Mouse (Mus musculus) T-helper 1 cell (primary cell): ENCODE data around the gene Cadm4.
"Not testable (repeated sequence)": the region's sequence is repeated elsewhere in the genome, so short reads cannot be mapped to it uniquely, and the experiment has no call there.

Experiments used
- in situ Hi-C: fragments of 300-600 bp; cut with MboI, MseI; formaldehyde crosslinking; loops from one replicate; pipeline ENCODE4 v1.15.1; 2025; ENCODE audit warnings: high pct_unique_total_duplicates

Cadm4 gene

DNA sequence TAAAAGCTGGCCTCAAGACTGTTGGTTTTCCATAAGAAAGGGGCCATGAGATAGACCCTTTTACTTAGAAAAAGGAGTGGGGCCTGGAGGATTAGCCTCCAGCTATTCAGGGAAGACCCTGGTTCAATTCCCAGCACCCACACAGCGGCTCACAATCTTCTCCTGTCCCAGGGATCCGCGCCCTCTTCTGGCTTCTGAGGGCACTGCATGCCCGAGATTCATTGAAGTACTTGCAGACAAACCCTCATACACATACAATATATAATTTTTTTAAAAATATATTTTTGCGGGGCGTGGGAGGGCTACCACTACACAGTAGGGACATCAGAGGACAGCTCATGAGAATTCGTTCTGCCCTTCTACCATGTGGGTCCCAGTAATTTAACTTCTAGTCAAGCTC is 19.1 kb downstream of the Cadm4 start:
- in situ Hi-C loops = no loop called here

DNA sequence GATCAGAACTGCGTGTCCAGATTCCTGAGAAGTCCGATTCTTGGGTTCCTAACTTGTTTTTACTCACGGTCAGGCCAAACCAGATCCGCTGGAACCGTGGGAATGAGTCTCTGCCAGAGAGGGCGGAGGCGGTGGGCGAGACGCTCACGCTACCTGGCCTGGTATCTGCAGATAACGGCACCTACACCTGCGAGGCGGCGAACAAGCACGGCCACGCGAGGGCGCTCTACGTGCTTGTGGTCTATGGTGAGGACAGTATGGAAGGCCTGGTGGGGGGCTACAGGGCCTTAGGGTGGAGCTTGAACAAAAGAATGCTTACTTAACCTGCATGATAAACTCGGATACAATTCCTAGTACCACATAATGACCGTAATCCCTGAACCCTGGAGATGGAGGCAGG is 19.7 kb downstream of the Cadm4 start:
- in situ Hi-C loops = no loop called here

DNA sequence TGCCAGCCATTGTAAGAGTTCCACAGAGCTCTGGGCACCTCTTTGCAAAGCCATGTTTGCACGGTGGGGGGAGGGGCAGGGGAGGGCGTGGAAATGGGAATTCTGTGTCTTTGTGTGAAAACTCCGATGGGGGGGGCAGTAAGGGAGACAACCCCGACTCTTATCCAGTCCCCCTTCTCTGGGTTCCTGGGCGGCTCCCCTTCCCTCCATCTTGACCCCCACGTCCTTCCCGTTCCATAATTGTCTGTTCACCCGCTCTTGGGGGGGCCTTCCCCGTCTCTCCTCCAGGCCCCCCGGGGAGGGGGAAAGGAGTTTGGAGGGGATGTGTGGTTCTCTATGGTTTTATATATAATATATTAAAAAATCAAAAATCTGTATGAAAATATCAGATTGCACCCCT is 22.2 kb downstream of the Cadm4 start:
- in situ Hi-C loops = no loop called here

DNA sequence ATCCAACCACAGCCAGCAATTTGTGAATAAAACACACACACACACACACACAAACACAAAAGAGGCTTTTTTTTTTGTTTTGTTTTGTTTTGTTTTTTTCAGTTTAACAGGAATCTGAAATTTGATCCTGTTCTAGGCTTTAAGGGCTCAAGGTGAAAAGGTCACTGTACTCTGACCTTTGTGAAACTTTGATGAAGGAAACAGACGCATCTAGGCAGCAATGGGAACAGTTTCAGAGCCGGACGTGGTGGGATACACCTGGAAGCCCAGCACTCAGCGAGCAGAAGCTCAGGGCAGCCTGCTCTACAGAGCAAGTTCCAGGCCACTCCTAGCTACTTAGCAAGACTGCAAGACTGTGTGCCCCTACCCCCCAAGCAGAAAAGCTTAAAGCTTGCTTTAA is 23.0 kb downstream of the Cadm4 start:
- in situ Hi-C loops = no loop called here

DNA sequence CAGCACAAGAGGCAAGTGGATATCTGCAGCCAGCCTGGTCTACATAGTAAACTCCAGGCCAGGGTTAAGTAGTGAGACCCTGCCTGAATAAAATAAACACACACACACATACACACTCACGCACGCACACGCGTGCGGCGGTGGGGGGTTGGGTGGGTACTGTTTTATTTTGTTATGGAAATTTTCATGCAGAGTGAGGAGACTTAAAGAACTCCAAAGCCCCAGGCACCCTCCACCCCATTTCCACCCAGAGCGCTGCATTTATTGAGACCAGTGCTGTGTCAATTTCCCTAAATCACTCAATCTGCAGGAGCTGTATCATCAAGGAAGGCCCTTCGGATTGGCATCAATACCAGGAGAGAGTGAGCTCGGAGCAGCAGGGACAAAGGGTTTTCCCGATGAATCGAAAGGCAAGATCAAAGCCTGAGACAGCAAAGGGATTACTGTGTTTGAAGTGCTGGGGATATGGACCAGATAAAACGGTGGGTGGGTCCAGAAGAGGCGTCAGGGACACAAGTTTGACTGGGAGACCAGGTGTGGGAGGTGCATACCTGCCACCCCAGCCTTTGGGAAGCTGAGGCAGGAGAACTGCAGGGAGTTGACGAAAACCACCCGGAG is 23.7 kb downstream of the Cadm4 start:
- in situ Hi-C loops = no loop called here

DNA sequence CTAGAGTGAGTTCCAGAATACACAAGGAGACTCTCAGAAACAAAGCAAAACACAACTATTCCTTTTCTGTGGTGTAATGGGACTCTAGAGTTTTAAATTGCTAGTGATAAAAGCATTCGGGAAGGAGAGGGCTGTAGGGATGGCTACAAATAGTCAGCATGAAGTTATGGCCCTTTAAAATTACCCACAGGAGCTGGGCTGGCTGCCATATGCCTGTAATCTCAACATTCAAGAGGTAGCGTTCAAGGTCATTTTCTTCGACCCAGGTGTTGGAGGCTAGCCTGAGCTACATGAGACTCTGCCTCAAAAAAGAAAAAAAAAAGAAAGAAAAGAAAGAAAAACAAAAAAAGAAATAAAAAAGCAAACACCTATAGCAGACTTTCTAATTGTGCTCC is 24.2 kb downstream of the Cadm4 start:
- in situ Hi-C loops = no loop called here

DNA sequence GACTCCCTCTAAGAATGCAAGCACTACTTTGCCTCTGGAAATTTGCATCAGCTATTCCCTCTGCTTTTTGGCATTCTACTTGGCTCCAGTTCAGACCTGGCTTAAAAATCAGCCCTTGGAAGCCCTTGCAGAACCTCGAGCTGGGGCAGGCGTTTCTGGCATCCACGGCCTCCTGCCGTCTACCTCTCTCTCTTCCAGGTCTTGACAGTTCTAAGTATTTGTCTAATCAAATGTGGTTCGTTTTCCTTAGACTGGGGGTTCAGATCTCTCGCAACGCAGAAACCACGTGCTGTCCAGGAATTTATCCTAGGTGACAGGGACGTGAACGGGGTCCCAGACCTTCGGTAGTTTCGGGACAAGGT is 24.6 kb downstream of the Cadm4 start:
- in situ Hi-C loops = no loop called here

DNA sequence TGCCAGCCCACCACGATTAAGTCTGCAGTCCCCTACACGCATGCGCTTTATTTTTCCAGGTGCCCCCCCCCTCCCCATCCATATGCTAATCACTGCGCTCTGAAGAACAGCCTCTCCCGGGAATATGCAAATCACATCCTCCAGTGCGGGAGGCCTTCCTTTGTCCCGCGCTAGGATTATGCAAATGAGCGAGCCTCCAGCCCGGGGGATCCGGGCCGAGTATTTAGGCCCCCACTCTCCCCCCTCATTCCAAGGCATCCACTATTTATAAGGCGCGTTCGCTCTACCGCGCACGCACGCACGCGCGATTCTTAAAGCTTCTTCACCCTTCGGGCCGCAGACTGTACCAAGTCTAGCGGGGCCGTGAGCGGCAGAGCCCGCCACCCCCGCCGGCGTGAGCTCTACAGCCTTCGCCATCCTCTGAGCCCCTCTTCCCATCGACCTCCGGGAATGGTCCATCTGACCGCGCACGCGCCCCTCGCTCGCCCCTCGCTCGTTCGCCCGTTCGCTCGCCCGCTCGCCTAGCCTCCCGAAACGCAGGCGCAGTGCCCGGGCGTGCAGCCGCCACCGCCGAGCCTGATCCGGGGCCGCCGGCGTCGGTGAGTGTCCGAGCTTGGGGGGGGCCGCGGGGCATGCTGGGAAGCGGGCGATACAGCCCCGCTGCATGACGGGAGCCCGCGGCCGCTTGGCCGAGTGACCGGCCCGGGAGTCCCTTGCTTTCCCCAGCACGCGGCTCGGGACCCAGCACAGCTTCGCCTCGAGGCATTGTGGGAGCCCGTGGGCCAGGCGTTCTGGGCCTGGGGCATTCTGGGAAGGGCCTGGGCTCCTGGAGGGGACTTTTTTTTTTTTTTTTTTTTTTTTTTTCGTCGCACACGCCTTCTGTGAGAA is 25.3 kb downstream of the Cadm4 start, which contains the start of gene Zfp428:
Zfp428 (plus strand) TSS at position 169 of the 888 bp plus-strand sequence.
- in situ Hi-C loops = no loop called here

DNA sequence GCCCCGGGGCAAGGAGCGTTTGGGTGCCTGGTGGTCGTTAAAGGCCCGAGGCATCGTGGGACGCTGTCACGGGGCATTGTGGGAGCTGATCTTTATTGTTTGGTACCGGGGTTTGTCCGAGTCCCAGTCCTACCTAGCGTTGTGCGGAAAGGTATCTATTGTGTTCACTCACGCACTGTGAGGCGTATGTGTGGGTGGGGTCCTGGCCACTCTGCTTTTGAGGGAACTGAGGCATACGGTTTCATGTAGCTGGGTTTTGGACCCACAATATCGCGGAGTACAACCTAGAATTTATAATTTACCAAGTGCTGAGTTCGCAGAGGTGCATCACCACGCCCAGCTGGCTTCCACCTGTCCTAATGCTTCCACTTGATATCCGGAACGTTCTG is 25.9 kb downstream of the Cadm4 start:
- in situ Hi-C loops = no loop called here

DNA sequence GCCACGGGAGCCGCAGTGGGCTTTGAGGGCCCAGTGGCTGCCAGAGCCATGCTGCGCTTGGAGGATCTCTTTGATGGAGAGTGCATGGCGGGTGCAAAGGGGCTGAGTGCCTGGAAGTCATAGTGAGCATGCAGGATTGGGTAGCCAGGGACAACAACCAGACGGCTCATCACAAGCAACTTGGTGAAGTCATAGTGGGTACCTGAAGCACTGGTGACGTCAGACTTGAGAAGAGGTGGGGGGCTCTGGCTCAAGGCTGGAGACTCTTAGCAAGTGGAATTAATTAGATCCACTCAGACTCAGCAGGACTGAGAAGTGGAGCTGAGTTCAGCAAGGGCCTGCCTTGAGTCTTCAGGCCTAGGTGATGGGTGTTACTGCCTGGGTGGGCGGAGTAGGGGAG is 30.5 kb downstream of the Cadm4 start, which contains the start of gene AC161166.1:
AC161166.1 (minus strand) TSS at position 101 of the 400 bp plus-strand sequence.
- in situ Hi-C loops = no loop called here

DNA sequence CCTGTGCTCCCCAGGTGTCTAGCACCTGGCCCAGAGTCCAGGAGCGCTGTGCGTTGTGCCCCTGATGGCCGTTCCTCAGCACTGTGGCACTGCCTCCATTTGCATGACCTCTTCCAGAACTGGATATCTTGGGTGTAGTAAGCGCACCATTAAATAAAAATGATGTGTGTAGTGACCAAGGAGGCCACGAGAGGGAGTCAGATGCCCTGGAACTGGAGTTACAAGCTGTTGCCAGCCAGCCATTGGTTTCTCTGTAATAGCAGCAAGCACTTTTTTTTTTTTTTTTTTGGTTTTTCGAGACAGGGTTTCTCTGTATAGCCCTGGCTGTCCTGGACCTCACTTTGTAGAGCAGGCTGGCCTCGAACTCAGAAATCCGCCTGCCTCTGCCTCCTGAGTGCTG is 34.5 kb downstream of the Cadm4 start:
- in situ Hi-C loops = not testable (repeated sequence)

DNA sequence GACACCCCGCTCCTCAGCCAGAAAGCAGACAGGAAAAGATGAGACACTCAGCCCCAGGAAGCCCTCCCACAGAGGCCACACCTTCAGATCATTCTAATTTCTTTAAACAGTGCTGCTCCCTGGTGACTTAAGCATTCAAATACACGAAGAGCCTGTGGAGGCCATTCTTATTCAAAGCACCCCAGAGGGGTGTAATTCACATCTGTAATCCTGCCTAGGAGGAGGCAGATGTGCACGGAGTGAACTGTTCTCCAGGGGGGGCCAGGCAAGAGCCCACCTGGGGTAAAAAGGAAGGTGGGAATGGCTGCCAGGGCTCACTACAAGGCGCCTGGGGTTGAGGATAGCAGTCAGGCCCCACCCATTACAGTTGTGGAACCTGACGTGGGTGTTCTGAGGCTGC is 35.3 kb downstream of the Cadm4 start:
- in situ Hi-C loops = no loop called here

DNA sequence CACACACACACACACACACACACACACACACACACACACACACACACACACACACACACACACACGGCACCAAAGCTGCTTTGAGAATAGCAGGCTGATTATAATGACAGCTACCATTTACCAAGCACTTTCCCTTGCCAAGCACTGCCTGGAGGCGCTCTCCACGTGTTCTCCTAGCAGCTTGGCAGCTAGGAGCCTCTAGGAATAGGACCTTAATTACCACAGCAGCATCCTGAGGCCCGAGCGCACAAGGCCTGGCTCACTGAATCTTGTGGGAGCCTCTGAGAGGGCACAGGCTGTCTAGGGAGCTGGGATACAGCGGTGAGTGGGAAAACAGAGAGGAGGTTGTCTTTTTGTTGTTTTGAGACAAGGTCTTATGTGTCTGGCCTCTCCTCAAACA is 35.8 kb downstream of the Cadm4 start:
- in situ Hi-C loops = no loop called here

DNA sequence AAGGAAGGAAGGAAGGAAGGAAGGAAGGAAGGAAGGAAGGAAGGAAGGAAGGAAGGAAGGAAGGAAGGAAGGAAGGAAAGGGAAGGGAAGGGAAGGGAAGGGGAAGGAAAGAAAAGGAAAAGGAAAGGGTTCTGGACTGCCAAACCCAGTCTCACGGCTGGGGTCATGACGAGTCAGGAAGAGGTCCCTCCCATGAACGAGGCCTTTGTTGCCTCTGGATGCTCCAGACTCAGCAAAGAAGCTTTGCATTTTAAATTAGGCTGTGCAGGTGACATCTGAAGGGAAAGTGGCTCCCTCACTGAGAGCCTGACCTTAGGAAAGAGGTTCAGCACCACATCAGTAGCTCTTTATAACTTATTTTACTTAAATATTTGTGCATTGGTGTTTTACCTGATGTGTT is 37.3 kb downstream of the Cadm4 start:
- in situ Hi-C loops = no loop called here

DNA sequence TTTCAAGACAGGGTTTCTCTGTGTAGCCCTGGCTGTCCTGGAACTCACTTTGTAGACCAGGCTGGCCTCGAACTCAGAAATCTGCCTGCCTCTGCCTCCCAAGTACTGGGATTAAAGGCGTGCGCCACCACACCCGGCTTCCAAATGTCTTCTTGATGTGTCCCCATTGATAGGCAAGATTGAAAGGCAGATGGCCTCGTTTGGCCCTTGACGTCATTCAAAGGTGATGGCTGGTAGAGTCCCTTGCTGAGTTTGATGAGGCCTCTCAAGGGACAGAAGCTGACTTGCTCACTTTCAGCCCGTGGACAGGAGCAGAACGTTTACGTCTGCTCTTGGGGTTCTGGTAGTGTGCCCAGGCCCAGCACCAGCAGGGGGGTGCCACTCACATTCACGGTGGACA is 38.2 kb downstream of the Cadm4 start:
- in situ Hi-C loops = not testable (repeated sequence)

DNA sequence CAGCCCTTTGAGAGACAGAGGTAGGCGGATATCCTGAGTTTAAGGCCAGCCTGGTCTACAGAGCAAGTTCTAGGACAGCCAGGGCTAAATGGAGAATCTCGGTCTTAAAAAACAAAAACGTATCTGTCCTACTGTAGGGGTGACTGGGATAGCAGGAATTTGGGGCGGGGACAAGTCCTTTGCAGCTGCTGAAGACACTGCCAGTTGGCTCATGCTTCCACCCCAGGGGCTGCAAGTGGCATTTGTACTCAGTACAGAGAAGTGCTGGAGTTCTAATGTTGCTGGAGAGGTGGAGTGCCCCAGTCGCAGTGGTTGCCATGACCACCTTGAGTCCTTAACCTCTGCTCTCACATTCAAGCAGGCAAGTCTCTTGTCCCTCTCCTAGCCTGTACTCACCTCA is 41.0 kb downstream of the Cadm4 start:
- in situ Hi-C loops = no loop called here

DNA sequence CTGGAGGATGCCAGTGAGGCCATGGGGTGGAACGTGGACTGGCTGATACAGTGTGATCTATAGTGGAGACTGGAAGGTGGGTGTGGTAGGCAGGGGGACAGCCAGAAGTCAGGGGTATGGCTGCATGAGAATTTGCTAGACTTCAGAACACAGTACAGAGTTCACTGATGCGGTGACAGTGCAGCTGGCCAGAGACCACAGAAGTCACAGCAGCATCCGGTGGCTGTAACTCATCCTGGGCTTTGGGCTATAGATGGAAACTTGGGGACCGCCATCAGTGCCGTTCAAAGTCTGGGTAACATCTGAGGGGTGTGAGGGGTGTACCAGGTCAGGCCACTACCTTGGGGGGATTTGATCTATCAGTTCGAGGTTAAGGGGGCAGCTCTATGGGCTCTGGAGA is 41.9 kb downstream of the Cadm4 start:
- in situ Hi-C loops = no loop called here

DNA sequence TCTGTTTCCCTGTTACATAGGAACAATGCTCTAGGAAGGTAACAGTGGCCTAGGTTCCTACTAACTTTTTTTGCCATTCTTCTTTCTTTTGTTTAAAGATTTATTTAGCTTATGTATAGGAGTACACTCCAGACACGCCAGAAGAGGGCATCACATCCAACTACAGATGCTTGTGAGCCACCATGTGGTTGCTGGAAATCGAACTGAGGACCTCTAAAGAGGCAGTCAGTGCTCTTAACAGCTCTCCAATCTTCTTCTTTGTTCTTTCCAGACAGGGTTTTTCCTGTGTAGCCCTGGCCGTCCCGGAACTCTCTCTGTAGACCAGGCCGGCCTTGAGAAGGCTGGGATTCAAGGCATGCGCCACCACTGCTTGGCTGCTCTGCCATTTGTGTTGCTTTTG is 43.2 kb downstream of the Cadm4 start:
- in situ Hi-C loops = no loop called here

DNA sequence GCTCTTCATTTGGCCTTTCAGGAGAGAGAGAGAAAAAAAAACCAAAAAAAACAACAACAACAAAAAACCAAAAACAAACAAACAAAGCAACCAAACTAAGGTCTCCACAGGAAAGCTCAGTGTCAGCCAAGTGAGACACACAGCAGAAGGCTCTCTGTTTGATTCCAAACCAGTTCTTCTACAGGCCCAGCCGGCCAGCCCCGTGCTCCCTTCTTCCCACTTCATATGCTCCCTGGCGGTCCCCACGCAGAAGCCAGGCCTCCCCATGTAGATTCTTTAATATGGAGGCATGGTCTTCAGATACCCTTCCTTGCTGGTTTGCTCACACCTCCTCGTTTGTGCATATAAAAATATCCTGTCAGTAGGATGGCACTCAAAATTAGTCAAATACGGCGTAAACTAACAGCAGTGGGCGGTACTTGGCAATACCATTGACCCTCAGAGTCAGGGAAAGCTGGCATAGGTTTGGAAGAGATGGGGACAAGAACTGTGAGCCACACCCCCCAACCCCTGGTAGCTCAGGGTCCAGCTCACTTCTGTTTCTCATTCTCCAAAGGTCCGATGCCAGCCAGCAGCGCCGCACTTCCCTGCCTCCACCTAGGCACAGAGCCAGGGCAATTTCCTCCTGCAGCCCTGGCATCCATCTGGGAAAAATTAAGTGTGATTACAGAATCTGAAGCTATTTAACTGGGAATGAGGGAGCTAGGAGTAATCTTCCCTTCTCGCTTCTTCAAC is 44.0 kb downstream of the Cadm4 start:
- in situ Hi-C loops = no loop called here

DNA sequence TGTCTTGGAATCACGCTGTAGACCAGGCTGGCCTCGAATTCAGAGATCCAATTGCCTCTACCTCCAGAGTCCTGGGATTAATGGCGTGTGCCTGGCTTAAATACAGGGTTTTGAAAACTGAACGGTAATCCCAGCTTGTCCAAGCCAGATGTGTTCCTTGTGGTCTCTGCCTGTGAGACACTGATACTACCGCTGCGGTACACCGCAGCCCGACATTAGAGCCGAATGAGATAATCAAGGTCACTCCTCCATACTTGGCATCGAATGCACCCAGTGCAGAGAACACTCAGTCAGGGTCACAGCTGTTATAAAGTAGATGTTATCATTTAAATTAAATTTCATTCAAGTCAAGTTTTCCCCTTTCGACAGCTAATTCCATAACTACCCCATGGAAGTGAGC is 47.0 kb downstream of the Cadm4 start:
- in situ Hi-C loops = no loop called here

DNA sequence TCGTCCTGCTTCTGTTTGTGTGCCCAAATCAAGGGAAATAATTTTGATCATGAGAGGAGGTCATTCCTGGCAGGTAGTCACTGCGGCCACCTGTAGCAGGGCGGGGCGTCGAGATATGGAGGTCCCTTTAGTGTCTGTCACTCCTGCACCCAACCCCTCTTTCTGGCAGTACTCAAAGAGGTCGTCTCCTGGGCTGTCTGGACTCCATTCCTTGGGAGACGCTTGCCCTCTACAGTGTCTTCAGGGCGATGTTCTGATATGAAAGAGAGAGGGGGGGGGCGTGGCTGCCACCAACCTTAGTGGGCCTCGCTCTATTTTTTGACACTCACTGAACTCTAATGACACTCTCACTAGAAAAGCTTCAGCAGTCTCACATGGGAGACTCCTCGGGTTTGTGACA is 47.8 kb downstream of the Cadm4 start:
- in situ Hi-C loops = no loop called here

DNA sequence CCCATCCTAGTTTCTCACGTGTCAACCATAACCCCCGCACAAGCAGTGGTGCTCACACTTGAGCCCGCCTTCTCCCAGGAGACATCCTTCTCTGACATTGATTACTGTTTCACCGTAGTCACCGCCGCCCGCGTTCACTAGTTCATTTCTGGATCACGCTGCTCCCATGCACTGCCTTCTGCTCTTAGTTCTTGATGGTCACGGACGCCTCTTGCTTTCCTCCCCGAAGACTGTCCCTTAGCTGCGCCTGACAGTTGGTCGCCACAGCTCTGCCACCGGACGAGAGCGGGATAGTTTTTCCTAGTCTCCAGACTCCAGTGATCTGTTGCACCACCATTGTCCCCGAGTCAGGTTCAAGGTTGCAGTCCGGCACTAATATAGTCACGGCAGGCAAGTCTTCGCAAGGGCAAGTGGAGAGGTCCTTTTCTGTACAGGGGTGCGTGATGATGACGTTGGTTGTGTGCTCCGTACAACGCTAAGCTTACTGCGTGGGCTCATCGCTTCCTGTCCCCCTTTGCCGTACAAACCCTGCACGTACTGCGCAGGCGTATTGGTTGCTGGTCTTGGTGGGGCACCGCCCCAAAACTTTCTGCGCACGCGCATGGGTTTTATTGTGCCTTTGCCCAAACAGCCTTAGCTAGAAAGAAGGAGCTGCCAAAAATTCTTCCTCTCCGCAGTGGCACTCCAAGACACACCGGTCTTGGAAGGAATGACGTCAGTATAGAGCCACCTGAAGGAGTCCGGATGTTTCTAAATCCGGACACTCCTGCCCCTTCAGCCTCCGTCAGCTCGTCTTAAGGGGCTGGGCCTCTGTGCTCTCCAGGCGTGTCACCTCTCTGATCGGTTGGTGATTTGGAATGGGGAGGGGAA is 48.5 kb downstream of the Cadm4 start, which contains the start of gene Irgq:
Irgq (plus strand) TSS at position 628 of the 870 bp plus-strand sequence.
- in situ Hi-C loops = no loop called here
